Mouse (Mus musculus) testis, adult 2 months (tissue): ENCODE data around the gene Hoxa4. TPM values are rescaled to one million over a fixed set of nuclear protein-coding genes. Genes with fewer than 3 reads are reported as not detected.

Experiments used
- H3K27ac ChIP-seq: fragments of 200-500 bp; 2 replicates; pipeline ENCODE4 v1.5.1; 2012; ENCODE audit warnings: low read depth, low read length; ENCODE audit not compliant: control insufficient read depth, insufficient read depth
- H3K27me3 ChIP-seq: fragments of 200-500 bp; 2 replicates; pipeline ENCODE4 v1.6.1; 2012; ENCODE audit warnings: mild to moderate bottlenecking, low read length, moderate library complexity; ENCODE audit not compliant: control insufficient read depth, insufficient read depth
- H3K36me3 ChIP-seq: fragments of 200-500 bp; 2 replicates; pipeline ENCODE4 v1.6.1; 2012; ENCODE audit warnings: mild to moderate bottlenecking, low read length; ENCODE audit not compliant: control insufficient read depth, insufficient read depth
- H3K4me1 ChIP-seq: fragments of 200-500 bp; 2 replicates; pipeline ENCODE4 v1.6.1; 2012; ENCODE audit warnings: low read length; ENCODE audit not compliant: control insufficient read depth, insufficient read depth
- H3K4me3 ChIP-seq: fragments of 200-500 bp; 2 replicates; pipeline ENCODE4 v1.5.1; 2012; ENCODE audit warnings: low read depth, mild to moderate bottlenecking, low read length, moderate library complexity, mixed read lengths; ENCODE audit not compliant: control insufficient read depth
- CTCF ChIP-seq: fragments of 200-500 bp; IDR thresholded peaks from 2 replicates; pipeline ENCODE4 v1.5.1; 2012; ENCODE audit warnings: low read depth, mild to moderate bottlenecking, inconsistent platforms, low read length, moderate library complexity; ENCODE audit not compliant: control insufficient read depth, insufficient read depth, insufficient replicate concordance
- POLR2A ChIP-seq: fragments of 200-500 bp; IDR thresholded peaks from 2 replicates; pipeline ENCODE4 v1.6.1; 2012; ENCODE audit warnings: low read depth, mild to moderate bottlenecking, inconsistent platforms, low read length, moderate library complexity; ENCODE audit not compliant: control insufficient read depth
- polyA plus RNA-seq: library from polyadenylated mRNA; depleted of rRNA; stranded (reverse); fragments of >200 nt; gene quantifications from 2 replicates; pipeline ENCODE4 v1.2.3, GENCODE M21; 2012; rRNA removed

Gene Hoxa4
- polyA plus RNA-seq, 1 experiment: 65.3 TPM

DNA sequence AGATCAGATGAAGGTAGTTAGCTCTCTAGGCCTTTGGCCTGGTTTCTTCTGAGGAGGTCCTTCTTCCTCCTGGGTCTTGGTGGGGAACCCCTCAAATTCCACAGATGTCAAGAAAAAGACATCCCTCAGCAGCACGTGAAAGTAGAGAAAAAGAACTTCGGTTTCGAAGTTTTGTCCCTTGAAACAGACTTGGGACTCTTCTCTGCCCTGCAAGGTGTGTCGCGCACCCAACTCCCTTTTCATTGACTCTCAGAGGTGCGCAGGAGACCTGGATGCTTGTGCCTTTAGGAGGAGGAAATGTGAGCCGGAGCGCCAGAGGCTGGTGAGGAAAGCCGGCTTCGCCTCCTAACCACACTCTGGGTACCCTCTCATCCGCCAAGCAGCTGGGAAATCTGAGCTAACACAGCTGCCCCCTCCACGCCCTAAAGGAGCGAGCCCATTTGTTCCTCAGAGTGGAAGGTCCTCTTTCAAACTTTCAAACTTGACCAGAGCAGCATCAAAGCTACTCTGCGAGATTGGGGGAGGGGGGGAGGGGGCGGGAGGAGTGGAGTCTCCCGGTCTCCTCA is 41.1 kb downstream of the Hoxa4 start:
- H3K36me3 ChIP-seq: no peaks in the 10 kb centered on the region
- no peaks in the 10 kb centered on the region; the same call in 1 of the 2 replicates for H3K27me3 ChIP-seq
- H3K4me1 ChIP-seq: no peaks in the 10 kb centered on the region
- H3K27ac ChIP-seq: no peak overlapping the region
- H3K4me3 ChIP-seq: no peak overlapping the region
- no peak for TF ChIP-seq POLR2A
- no peak for TF ChIP-seq CTCF

Other genes with a start within 250 kb of the Hoxa4 start
- gene Skap2, start 179.2 kb downstream of the Hoxa4 start, polyA plus RNA-seq: 9.4 and 15.2 TPM in 2 replicates
- 0.07 and 0.14 TPM in 2 replicates for gene Hoxa1, start 33.4 kb downstream of the Hoxa4 start, polyA plus RNA-seq
- gene Hoxa2, start 26.9 kb downstream of the Hoxa4 start, polyA plus RNA-seq: 0.07 and 0.08 TPM in 2 replicates
- not detected in 2 replicates for gene 5730596B20Rik, start 14.3 kb downstream of the Hoxa4 start, polyA plus RNA-seq
- 0.06 and 0.08 TPM in 2 replicates for gene Hoxa5, start 12.8 kb upstream of the Hoxa4 start, polyA plus RNA-seq
- gene Hoxa6, start 17.0 kb upstream of the Hoxa4 start, polyA plus RNA-seq: 0.21 TPM in 1 of 2 replicates, not detected in the other
- gene Hoxa3, start 21.6 kb upstream of the Hoxa4 start, polyA plus RNA-seq: 5.4 and 5.8 TPM in 2 replicates
- not detected in 2 replicates for gene Gm28308, start 21.6 kb upstream of the Hoxa4 start, polyA plus RNA-seq
- gene Hoxa7, start 30.1 kb upstream of the Hoxa4 start, polyA plus RNA-seq: 0.48 and 0.72 TPM in 2 replicates
- 0.52 and 1.9 TPM in 2 replicates for gene Hoxa9, start 39.3 kb upstream of the Hoxa4 start, polyA plus RNA-seq
- 0.19 and 1.6 TPM in 2 replicates for gene Hoxa10, start 49.1 kb upstream of the Hoxa4 start, polyA plus RNA-seq
- gene Hoxa11, start 54.1 kb upstream of the Hoxa4 start, polyA plus RNA-seq: 0.47 TPM in 1 of 2 replicates, not detected in the other
- not detected in 2 replicates for gene Hoxa13, start 69.1 kb upstream of the Hoxa4 start, polyA plus RNA-seq
- gene Evx1, start 121.7 kb upstream of the Hoxa4 start, polyA plus RNA-seq: 0.02 and 0.08 TPM in 2 replicates